Mouse (Mus musculus) kidney, embryonic 14.5 days (tissue): Measurements from ENCODE around the gene Tmem135. TPM values are rescaled to one million over a fixed set of nuclear protein-coding genes. Genes with fewer than 3 reads are reported as not detected.

ENCODE experiments used
- ATAC-seq: fragments of 200-750 bp; cut with Nextera tagmentation; 2 replicates; pipeline ENCODE4 v1.8.0; 2017; ENCODE audit warnings: moderate number of reproducible peaks, mild to moderate bottlenecking, moderate TSS enrichment, moderate library complexity; ENCODE audit not compliant: low FRiP score, low TSS enrichment
- H3K27ac ChIP-seq: fragments of 300-500 bp; sonication (generic); 2 replicates; pipeline ENCODE4 v1.5.1; 2014; ENCODE audit warnings: low read depth, mild to moderate bottlenecking, low read length, moderate library complexity, mixed read lengths
- H3K27me3 ChIP-seq: fragments of 300-500 bp; sonication (generic); 2 replicates; pipeline ENCODE4 v1.6.1; 2014; ENCODE audit warnings: mild to moderate bottlenecking, low read length; ENCODE audit not compliant: control insufficient read depth, insufficient read depth
- H3K36me3 ChIP-seq: fragments of 300-500 bp; sonication (generic); 2 replicates; pipeline ENCODE4 v1.6.1; 2014; ENCODE audit warnings: low read length, mixed read lengths; ENCODE audit not compliant: control insufficient read depth, insufficient read depth
- H3K4me1 ChIP-seq: fragments of 300-500 bp; sonication (generic); 2 replicates; pipeline ENCODE4 v1.6.1; 2014; ENCODE audit warnings: low read length, mixed read lengths; ENCODE audit not compliant: control insufficient read depth, insufficient read depth
- H3K4me2 ChIP-seq: fragments of 300-500 bp; sonication (generic); replicated peaks from 2 replicates; pipeline ENCODE4 v1.6.1; 2014; ENCODE audit warnings: low read depth, mild to moderate bottlenecking, low read length
- H3K4me3 ChIP-seq: fragments of 300-500 bp; sonication (generic); 2 replicates; pipeline ENCODE4 v1.5.1; 2014; ENCODE audit warnings: mild to moderate bottlenecking, low read length
- H3K9ac ChIP-seq: fragments of 300-500 bp; sonication (generic); 2 replicates; pipeline ENCODE4 v1.6.1; 2014; ENCODE audit warnings: low read depth, mild to moderate bottlenecking, low read length, moderate library complexity
- H3K9me3 ChIP-seq: fragments of 300-500 bp; sonication (generic); 2 replicates; pipeline ENCODE4 v1.6.1; 2016; ENCODE audit warnings: low read length; ENCODE audit not compliant: control insufficient read depth
- WGBS: fragments of 180-500 bp; shearing (Covaris S2); extraction: QIAGEN DNeasy Blood & Tissue Kit; methylation state at CpG from one replicate; pipeline ENCODE4 v1.1.7; 2014; 5-methylcytosine and 5-hydroxymethylcytosine counted together
- polyA plus RNA-seq: library from polyadenylated mRNA; unstranded; fragments of >200 nt; fragmentation: Nextera tagmentation; extraction: Ambion mirVana; gene quantifications from 2 replicates; pipeline ENCODE4 v1.2.1, GENCODE M21; 2014

The Tmem135 gene
- polyA plus RNA-seq, 1 experiment from 2014 or later, result 31.9 TPM

- H3K4me2 ChIP-seq, result no peak overlapping the region
- no peaks in the 10 kb centered on the region for H3K36me3 ChIP-seq
- H3K9me3 ChIP-seq, result no peaks in the 10 kb centered on the region
- no peak overlapping the region for H3K9ac ChIP-seq
- no peak overlapping the region for H3K4me3 ChIP-seq
- H3K27ac ChIP-seq, result no peak overlapping the region
- 0 out of 2 replicates have a peak, but pooled peaks cover 6% of the 10 kb centered on the region for H3K4me1 ChIP-seq
- ATAC-seq, result no peak
- WGBS, result 84% methylated on average over 5 of the region's 5 CpGs
- H3K27me3 ChIP-seq, result no peaks in the 10 kb centered on the region
These were observed 40.0 kb downstream of the Tmem135 start for GRCm38 (mm10) chr7:89363975-89364374.

GRCm38 (mm10) chr7:89356307-89356706 is 47.7 kb downstream of the Tmem135 start:
- Histone ChIP-seq H3K36me3 (no peaks in the 10 kb centered on the region), H3K9me3 (no peaks in the 10 kb centered on the region), H3K9ac (no peak overlapping the region), H3K27ac (no peak overlapping the region), H3K4me1 (no peaks in the 10 kb centered on the region), H3K4me2 (no peak overlapping the region), H3K27me3 (no peaks in the 10 kb centered on the region), H3K4me3 (no peak overlapping the region)
- 0 out of 2 replicates have a peak, but pooled peaks have one; percentile 20 for ATAC-seq
- WGBS, result 68% methylated on average over 4 of the region's 4 CpGs

GRCm38 (mm10) chr7:89355519-89356255 is 48.3 kb downstream of the Tmem135 start:
- H3K4me3 ChIP-seq, result no peak overlapping the region
- no peak for ATAC-seq
- no peaks in the 10 kb centered on the region for H3K9me3 ChIP-seq
- 78% methylated on average over 8 of the region's 8 CpGs for WGBS
- H3K9ac ChIP-seq, result no peak overlapping the region
- no peaks in the 10 kb centered on the region for H3K36me3 ChIP-seq
- H3K4me1 ChIP-seq, result no peaks in the 10 kb centered on the region
- H3K27me3 ChIP-seq, result no peaks in the 10 kb centered on the region
- no peak overlapping the region for H3K27ac ChIP-seq
- H3K4me2 ChIP-seq, result no peak overlapping the region

GRCm38 (mm10) chr7:89342021-89342420 is 62.0 kb downstream of the Tmem135 start:
- Histone ChIP-seq H3K4me2 (no peak overlapping the region), H3K9ac (no peak overlapping the region), H3K4me3 (no peak overlapping the region), H3K27me3 (no peaks in the 10 kb centered on the region), H3K27ac (no peak overlapping the region), H3K36me3 (no peaks in the 10 kb centered on the region), H3K4me1 (peaks cover 8% of the 10 kb centered on the region), H3K9me3 (no peaks in the 10 kb centered on the region)
- no peak for ATAC-seq

GRCm38 (mm10) chr7:89339808-89340207 is 64.2 kb downstream of the Tmem135 start:
- WGBS, result 91% methylated on average over 1 of the region's 1 CpGs

GRCm38 (mm10) chr7:89339142-89339435 is 64.9 kb downstream of the Tmem135 start:
- H3K27ac ChIP-seq, result no peak overlapping the region

More at GRCm38 (mm10) chr7:89339808-89340207, 64.2 kb downstream of the Tmem135 start:
- ATAC-seq, result no peak
- H3K9ac ChIP-seq, result no peak overlapping the region
- no peaks in the 10 kb centered on the region for H3K36me3 ChIP-seq
- no peak overlapping the region for H3K4me3 ChIP-seq
- no peaks in the 10 kb centered on the region for H3K9me3 ChIP-seq
- H3K27ac ChIP-seq, result no peak overlapping the region
- peaks cover 15% of the 10 kb centered on the region for H3K4me1 ChIP-seq
- no peak overlapping the region for H3K4me2 ChIP-seq
- H3K27me3 ChIP-seq, result no peaks in the 10 kb centered on the region

GRCm38 (mm10) chr7:89338350-89339141 is 65.5 kb downstream of the Tmem135 start:
- under 1% methylated on average over 57 of the region's 57 CpGs for WGBS

More at GRCm38 (mm10) chr7:89339142-89339435, 64.9 kb downstream of the Tmem135 start:
- H3K4me2 ChIP-seq, result peak overlapping the region; percentile 89
- ATAC-seq, result 0 out of 2 replicates have a peak, but pooled peaks have one; percentile 18
- H3K36me3 ChIP-seq, result no peaks in the 10 kb centered on the region
- peaks cover 15% of the 10 kb centered on the region for H3K4me1 ChIP-seq
- peak overlapping the region; percentile 76 for H3K4me3 ChIP-seq
- H3K9ac ChIP-seq, result peak overlapping the region; percentile 75; the same call in 1 of the 2 replicates
- no peaks in the 10 kb centered on the region for H3K9me3 ChIP-seq
- no peaks in the 10 kb centered on the region for H3K27me3 ChIP-seq

GRCm38 (mm10) chr7:89337711-89338349 is 66.2 kb downstream of the Tmem135 start:
- Histone ChIP-seq H3K4me3 (peak overlapping the region; percentile 76), H3K27me3 (no peaks in the 10 kb centered on the region), H3K9ac (peak overlapping the region; percentile 75), H3K4me1 (peaks cover 15% of the 10 kb centered on the region), H3K9me3 (no peaks in the 10 kb centered on the region), H3K36me3 (no peaks in the 10 kb centered on the region), H3K4me2 (peak overlapping the region; percentile 89), H3K27ac (no peak overlapping the region)
- 43% methylated on average over 10 of the region's 10 CpGs for WGBS
- ATAC-seq, result peak; percentile 39; the same call in 1 of the 2 replicates

More at GRCm38 (mm10) chr7:89338350-89339141, 65.5 kb downstream of the Tmem135 start:
- Histone ChIP-seq H3K27me3 (no peaks in the 10 kb centered on the region), H3K9ac (peak overlapping the region; percentile 75), H3K4me2 (peak overlapping the region; percentile 89), H3K4me3 (peak overlapping the region; percentile 76), H3K9me3 (no peaks in the 10 kb centered on the region), H3K27ac (no peak overlapping the region), H3K4me1 (peaks cover 15% of the 10 kb centered on the region), H3K36me3 (no peaks in the 10 kb centered on the region)
- ATAC-seq, result peak; percentile 94
